In the genomic region with DNA sequence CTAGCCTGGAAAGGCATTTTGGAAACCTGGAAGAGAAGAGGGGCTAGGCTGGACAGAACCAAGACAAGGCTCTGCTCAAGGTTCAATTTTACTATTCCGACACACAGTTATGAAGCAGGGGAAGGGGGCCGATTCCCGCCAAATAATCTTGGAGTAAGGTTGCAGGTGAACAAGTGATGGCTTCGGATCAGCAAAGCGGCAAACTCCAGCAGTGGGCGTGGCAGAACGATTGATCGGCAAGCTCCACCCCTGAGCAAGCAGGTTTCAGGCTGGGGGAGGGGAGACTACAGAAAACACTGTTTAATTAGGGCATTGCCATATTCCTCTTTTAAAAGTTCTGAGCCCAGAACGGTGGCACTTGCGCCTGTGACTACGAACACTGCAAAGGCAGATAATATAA, we compare ENCODE assay signal across 7 mouse cellular contexts.
DNase-seq lines count a peak whose midpoint lies in the region; ATAC-seq lines count a peak whose summit lies in the region.
"Not testable (repeated sequence)": the region's sequence is repeated elsewhere in the genome, so short reads cannot be mapped to it uniquely, and the experiment has no call there.

No protein-coding gene starts in this region.

- WGBS in forebrain, embryonic 12.5 days = 5% methylated on average over 11 of the region's 11 CpGs
- 9% methylated on average over 11 of the region's 11 CpGs for WGBS in heart, embryonic 15.5 days
- 10% methylated on average over 11 of the region's 11 CpGs for WGBS in intestine, embryonic 14.5 days
- 10% methylated on average over 11 of the region's 11 CpGs for WGBS in limb, embryonic 11.5 days
- WGBS in midbrain, embryonic 12.5 days = 9% methylated on average over 11 of the region's 11 CpGs
- 9% methylated on average over 11 of the region's 11 CpGs for WGBS in neural tube, embryonic 15.5 days

- not testable (repeated sequence) for ATAC-seq in forebrain, embryonic 12.5 days (ENCODE audit: low FRiP score); heart, embryonic 15.5 days (replicated peaks; ENCODE audit: insufficient number of reproducible peaks, insufficient read depth, low FRiP score, low read depth); intestine, embryonic 14.5 days (replicated peaks; ENCODE audit: low FRiP score, low TSS enrichment, low read depth); limb, embryonic 11.5 days (ENCODE audit: insufficient number of reproducible peaks, low FRiP score, low TSS enrichment, low read depth); midbrain, embryonic 12.5 days (ENCODE audit: low FRiP score, low read depth); neural tube, embryonic 15.5 days (ENCODE audit: low FRiP score)

- H3K9ac ChIP-seq in forebrain, embryonic 12.5 days; heart, embryonic 15.5 days; intestine, embryonic 14.5 days (ENCODE audit: low read length); limb, embryonic 11.5 days (ENCODE audit: low read length); midbrain, embryonic 12.5 days (replicated peaks): not testable (repeated sequence)
- H3K9ac ChIP-seq in neural tube, embryonic 15.5 days (replicated peaks) = 0 out of 2 replicates have a peak overlapping the region, but pooled peaks have one; percentile 74

- H3K9me3 ChIP-seq in forebrain, embryonic 12.5 days; heart, embryonic 15.5 days (replicated peaks); intestine, embryonic 14.5 days (ENCODE audit: control insufficient read depth, low read length); limb, embryonic 11.5 days (ENCODE audit: control insufficient read depth, low read length); midbrain, embryonic 12.5 days; neural tube, embryonic 15.5 days (replicated peaks): not testable (repeated sequence)

- peak; percentile 17 for DNase-seq in embryo, embryonic 10.5 days (ENCODE audit: low spot score)
- DNase-seq in intestine, embryonic 14.5 days (ENCODE audit: low spot score) = peak; percentile 52
- peak; percentile 34 for DNase-seq in limb, embryonic 11.5 days (ENCODE audit: low spot score)

- H3K4me3 ChIP-seq in forebrain, embryonic 12.5 days (replicated peaks) = peak overlapping the region; percentile 56
- H3K4me3 ChIP-seq in heart, embryonic 15.5 days = peak overlapping the region; percentile 59
- not testable (repeated sequence) for H3K4me3 ChIP-seq in intestine, embryonic 14.5 days (ENCODE audit: low read depth, low read length); limb, embryonic 11.5 days (ENCODE audit: low read depth, low read length)
- H3K4me3 ChIP-seq in midbrain, embryonic 12.5 days = peak overlapping the region; percentile 62
- H3K4me3 ChIP-seq in neural tube, embryonic 15.5 days (replicated peaks) = peak overlapping the region; percentile 70

- peak overlapping the region; percentile 94 for H3K4me2 ChIP-seq in forebrain, embryonic 12.5 days
- peak overlapping the region; percentile 98 for H3K4me2 ChIP-seq in heart, embryonic 15.5 days
- peak overlapping the region; percentile 83; the same call in 1 of the 2 replicates for H3K4me2 ChIP-seq in intestine, embryonic 14.5 days (ENCODE audit: low read length)
- H3K4me2 ChIP-seq in limb, embryonic 11.5 days (ENCODE audit: low read depth, severe bottlenecking) = peak overlapping the region; percentile 98; the same call in 1 of the 2 replicates
- H3K4me2 ChIP-seq in midbrain, embryonic 12.5 days (replicated peaks) = peak overlapping the region; percentile 94
- peak overlapping the region; percentile 99 for H3K4me2 ChIP-seq in neural tube, embryonic 15.5 days

- H3K27me3 ChIP-seq in forebrain, embryonic 12.5 days = peaks cover 45% of the 10 kb centered on the region
- H3K27me3 ChIP-seq in heart, embryonic 15.5 days = peaks cover 39% of the 10 kb centered on the region
- H3K27me3 ChIP-seq in intestine, embryonic 14.5 days (replicated peaks; ENCODE audit: control insufficient read depth, insufficient read depth, low read length) = peaks cover 40% of the 10 kb centered on the region
- peaks cover 16% of the 10 kb centered on the region for H3K27me3 ChIP-seq in limb, embryonic 11.5 days (ENCODE audit: control insufficient read depth, insufficient read depth, low read length)
- H3K27me3 ChIP-seq in midbrain, embryonic 12.5 days = peaks cover 52% of the 10 kb centered on the region
- peaks cover 35% of the 10 kb centered on the region for H3K27me3 ChIP-seq in neural tube, embryonic 15.5 days (replicated peaks)

- H3K27ac ChIP-seq in forebrain, embryonic 12.5 days; heart, embryonic 15.5 days; intestine, embryonic 14.5 days (ENCODE audit: low read depth); limb, embryonic 11.5 days (replicated peaks; ENCODE audit: low read depth, low read length); midbrain, embryonic 12.5 days (replicated peaks); neural tube, embryonic 15.5 days (replicated peaks): not testable (repeated sequence)

- peaks cover 11% of the 10 kb centered on the region for H3K4me1 ChIP-seq in forebrain, embryonic 12.5 days
- H3K4me1 ChIP-seq in heart, embryonic 15.5 days (replicated peaks); intestine, embryonic 14.5 days (replicated peaks; ENCODE audit: control insufficient read depth, insufficient read depth, low read length); limb, embryonic 11.5 days (ENCODE audit: control insufficient read depth, insufficient read depth, low read length): not testable (repeated sequence)
- H3K4me1 ChIP-seq in midbrain, embryonic 12.5 days = peaks cover 10% of the 10 kb centered on the region
- H3K4me1 ChIP-seq in neural tube, embryonic 15.5 days = peaks cover 16% of the 10 kb centered on the region

- H3K36me3 ChIP-seq in forebrain, embryonic 12.5 days (replicated peaks); heart, embryonic 15.5 days; intestine, embryonic 14.5 days (ENCODE audit: control insufficient read depth, insufficient read depth, low read length); limb, embryonic 11.5 days (ENCODE audit: control insufficient read depth, insufficient read depth, low read length); midbrain, embryonic 12.5 days; neural tube, embryonic 15.5 days: not testable (repeated sequence)
